Mouse (Mus musculus) heart, embryonic 14.5 days (tissue): ENCODE results near the gene Gipc1. TPM values are rescaled to one million over a fixed set of nuclear protein-coding genes. Genes with fewer than 3 reads are reported as not detected.

Experiments
- polyA plus RNA-seq: library from polyadenylated mRNA; unstranded; fragments of >200 nt; fragmentation: Nextera tagmentation; extraction: Ambion mirVana; gene quantifications from 2 replicates; pipeline ENCODE4 v1.2.1, GENCODE M21; 2014

Gene Gipc1
- polyA plus RNA-seq, 1 experiment from 2014 or later: 139 TPM

Other genes starting within 250 kb of the Gipc1 start
- 76.3 and 79.9 TPM in 2 replicates for gene Scoc, start 194.3 kb upstream of the Gipc1 start, polyA plus RNA-seq
- not detected in 2 replicates for gene Olfr370, start 116.9 kb upstream of the Gipc1 start, polyA plus RNA-seq
- 717 and 718 TPM in 2 replicates for gene Ndufb7, start 86.0 kb upstream of the Gipc1 start, polyA plus RNA-seq
- gene Tecr, start 44.7 kb upstream of the Gipc1 start, polyA plus RNA-seq: 461 and 507 TPM in 2 replicates
- gene Dnajb1, start 44.5 kb upstream of the Gipc1 start, polyA plus RNA-seq: 37.0 and 38.2 TPM in 2 replicates
- 0.42 and 0.58 TPM in 2 replicates for gene Ptger1, start 14.0 kb downstream of the Gipc1 start, polyA plus RNA-seq
- 19.5 and 22.7 TPM in 2 replicates for gene Pkn1, start 46.5 kb downstream of the Gipc1 start, polyA plus RNA-seq
- 114 and 119 TPM in 2 replicates for gene Ddx39, start 62.5 kb downstream of the Gipc1 start, polyA plus RNA-seq
- gene Adgre5, start 88.6 kb downstream of the Gipc1 start, polyA plus RNA-seq: 35.6 and 35.9 TPM in 2 replicates
- 10.4 and 13.0 TPM in 2 replicates for gene Adgrl1, start 247.4 kb downstream of the Gipc1 start, polyA plus RNA-seq